Mouse (Mus musculus) liver, embryonic 14.5 days (tissue): Measurements from ENCODE around the gene Cdiptos. TPM values are rescaled to one million over a fixed set of nuclear protein-coding genes. Genes with fewer than 3 reads are reported as not detected.

ENCODE experiments used
- ATAC-seq: fragments of 200-750 bp; cut with Nextera tagmentation; 2 replicates; pipeline ENCODE4 v1.8.0; 2017; ENCODE audit warnings: moderate number of reproducible peaks, mild to moderate bottlenecking, moderate library complexity; ENCODE audit not compliant: insufficient read depth
- DNase-seq, 3 experiments: peaks; one replicate each; pipeline ENCODE4 v3.0.0-alpha.2; 2012 to 2013; ENCODE audit warnings: low read depth in 3 of 3, low spot score in 3 of 3
- H3K27ac ChIP-seq: fragments of 300-500 bp; sonication (generic); 2 replicates; pipeline ENCODE4 v1.5.1; 2014; ENCODE audit warnings: moderate library complexity, mild to moderate bottlenecking, control low read depth, inconsistent platforms
- H3K27me3 ChIP-seq: fragments of 300-500 bp; sonication (generic); 2 replicates; pipeline ENCODE4 v1.6.1; 2014; ENCODE audit warnings: mild to moderate bottlenecking, low read length, moderate library complexity; ENCODE audit not compliant: control insufficient read depth, insufficient read depth
- H3K36me3 ChIP-seq: fragments of 300-500 bp; sonication (generic); replicated peaks from 2 replicates; pipeline ENCODE4 v1.6.1; 2014; ENCODE audit warnings: low read depth; ENCODE audit not compliant: control insufficient read depth, insufficient read depth
- H3K4me1 ChIP-seq, 2 experiments: fragments of 200-500 bp in 1 of 2; fragments of 300-500 bp in 1 of 2; sonication (generic) in 1 of 2; replicated peaks; 2 replicates each; pipeline ENCODE4 v1.6.1; 2012 to 2014; ENCODE audit warnings: antibody characterized with exemption in 1 of 2, inconsistent platforms in 1 of 2, low read length in 1 of 2; ENCODE audit not compliant: control insufficient read depth in 2 of 2, insufficient read depth in 2 of 2
- H3K4me2 ChIP-seq: fragments of 300-500 bp; sonication (generic); 2 replicates; pipeline ENCODE4 v1.6.1; 2014; ENCODE audit warnings: low read depth, mild to moderate bottlenecking, control low read depth, moderate library complexity
- H3K4me3 ChIP-seq, 2 experiments: fragments of 200-500 bp in 1 of 2; fragments of 300-500 bp in 1 of 2; sonication (generic) in 1 of 2; 2 replicates each; pipeline ENCODE4 v1.5.1; 2012 to 2014; ENCODE audit warnings: low read depth in 2 of 2, low read length in 2 of 2, mild to moderate bottlenecking in 2 of 2, control low read depth in 1 of 2, inconsistent platforms in 1 of 2, moderate library complexity in 1 of 2; ENCODE audit not compliant: insufficient read depth in 1 of 2
- H3K9ac ChIP-seq: fragments of 300-500 bp; sonication (generic); replicated peaks from 2 replicates; pipeline ENCODE4 v1.6.1; 2014; ENCODE audit warnings: mild to moderate bottlenecking, control low read depth, moderate library complexity
- H3K9me3 ChIP-seq: fragments of 300-500 bp; sonication (generic); 2 replicates; pipeline ENCODE4 v1.6.1; 2016; ENCODE audit warnings: low read length, mixed read lengths; ENCODE audit not compliant: control insufficient read depth
- CTCF ChIP-seq: IDR thresholded peaks from 2 replicates; pipeline ENCODE4 v1.5.1; 2016; ENCODE audit warnings: antibody characterized with exemption, low read depth, control low read depth
- EP300 ChIP-seq: IDR thresholded peaks from 2 replicates; pipeline ENCODE4 v1.6.1; 2016; ENCODE audit warnings: antibody characterized with exemption, low read depth
- WGBS: fragments of 180-500 bp; shearing (Covaris S2); extraction: QIAGEN DNeasy Blood & Tissue Kit; methylation state at CpG from one replicate; pipeline ENCODE4 v1.1.7; 2014; ENCODE audit not compliant: insufficient replicate concordance; 5-methylcytosine and 5-hydroxymethylcytosine counted together
- polyA plus RNA-seq, 2 experiments: library from polyadenylated mRNA; depleted of rRNA in 1 of 2; stranded (reverse) in 1 of 2; unstranded in 1 of 2; fragments of >200 nt; fragmentation: Nextera tagmentation in 1 of 2; extraction: Ambion mirVana in 1 of 2; gene quantifications; 2 replicates each; pipeline versions ENCODE4 v1.2.1 to v1.2.3; 2012 to 2014

Cdiptos gene
- polyA plus RNA-seq, 2 experiments, result 0.18 to 0.20 TPM

GRCm38 (mm10) chr7:127016971-127017949 is 41.4 kb upstream of the Cdiptos start, which contains the start of gene Pagr1a:
Gene Pagr1a (minus strand): TSS chr7:127017352.
- whole genome bisulfite sequencing, result 5% methylated on average over 39 of the region's 39 CpGs
- H3K27me3 ChIP-seq, result no peaks in the 10 kb centered on the region
- H3K36me3 ChIP-seq, result peaks cover 7% of the 10 kb centered on the region
- H3K27ac ChIP-seq, result peak within 1 kb of the TSS; percentile 79
- peaks cover 9 to 24% of the 10 kb centered on the region in 2 experiments for H3K4me1 ChIP-seq
- peak within 1 kb of the TSS; percentile 80 to 93 for H3K4me3 ChIP-seq
- H3K9me3 ChIP-seq, result no peaks in the 10 kb centered on the region
- peak within 1 kb of the TSS; percentile 98 for H3K4me2 ChIP-seq
- ATAC-seq (peak; percentile 85), DNase-seq (peak; percentile 100)
- H3K9ac ChIP-seq, result peak within 1 kb of the TSS; percentile 83
- TF ChIP-seq EP300, result no peak
- TF ChIP-seq CTCF, result peak; percentile 94

- Histone ChIP-seq H3K4me2 (peak overlapping the region; percentile 98), H3K27me3 (no peaks in the 10 kb centered on the region), H3K4me1 (peaks cover 5 to 18% of the 10 kb centered on the region in 2 experiments; a peak in 3 of 4 replicates), H3K27ac (peak overlapping the region; percentile 79), H3K9ac (peak overlapping the region; percentile 83), H3K9me3 (no peaks in the 10 kb centered on the region), H3K4me3 (peak overlapping the region; percentile 80 to 93), H3K36me3 (peaks cover 5% of the 10 kb centered on the region)
- WGBS, result under 1% methylated on average over 22 of the region's 22 CpGs
- ATAC-seq (peak; percentile 67), DNase-seq (peak in 1 of 3 experiments; percentile 37)
- TF ChIP-seq CTCF, result no peak
- no peak for TF ChIP-seq EP300
Measured at GRCm38 (mm10) chr7:127016486-127016938, 40.6 kb upstream of the Cdiptos start.

- ATAC-seq (no peak), DNase-seq (no peak)
- Histone ChIP-seq H3K9me3 (no peaks in the 10 kb centered on the region), H3K27ac (peak within 1 kb of the TSS; percentile 79), H3K36me3 (peaks cover 5% of the 10 kb centered on the region), H3K4me2 (peak within 1 kb of the TSS; percentile 98), H3K4me1 (peaks cover 5 to 15% of the 10 kb centered on the region in 2 experiments; a peak in 3 of 4 replicates), H3K9ac (peak within 1 kb of the TSS; percentile 83), H3K27me3 (no peaks in the 10 kb centered on the region), H3K4me3 (peak within 1 kb of the TSS; percentile 80 to 93)
- TF ChIP-seq EP300, result no peak
- no peak for TF ChIP-seq CTCF
Measured at GRCm38 (mm10) chr7:127016481-127016485, 40.4 kb upstream of the Cdiptos start, which contains the start of gene Pagr1b. Gene Pagr1b (minus strand): TSS chr7:127016484.

- Histone ChIP-seq H3K4me3 (peak overlapping the region; percentile 80 to 93), H3K27me3 (no peaks in the 10 kb centered on the region), H3K9me3 (no peaks in the 10 kb centered on the region), H3K36me3 (peaks cover 5% of the 10 kb centered on the region), H3K9ac (peak overlapping the region; percentile 83), H3K4me1 (peaks cover 5 to 14% of the 10 kb centered on the region in 2 experiments; a peak in 3 of 4 replicates), H3K27ac (peak overlapping the region; percentile 79), H3K4me2 (peak overlapping the region; percentile 98)
- peak; percentile 47 for ATAC-seq
- TF ChIP-seq EP300 (no peak), CTCF (no peak)
- DNase-seq, result peak; percentile 56 to 65 (median 62)
- WGBS, result 3% methylated on average over 10 of the region's 10 CpGs
Measured at GRCm38 (mm10) chr7:127016081-127016480, 40.2 kb upstream of the Cdiptos start.

DNA sequence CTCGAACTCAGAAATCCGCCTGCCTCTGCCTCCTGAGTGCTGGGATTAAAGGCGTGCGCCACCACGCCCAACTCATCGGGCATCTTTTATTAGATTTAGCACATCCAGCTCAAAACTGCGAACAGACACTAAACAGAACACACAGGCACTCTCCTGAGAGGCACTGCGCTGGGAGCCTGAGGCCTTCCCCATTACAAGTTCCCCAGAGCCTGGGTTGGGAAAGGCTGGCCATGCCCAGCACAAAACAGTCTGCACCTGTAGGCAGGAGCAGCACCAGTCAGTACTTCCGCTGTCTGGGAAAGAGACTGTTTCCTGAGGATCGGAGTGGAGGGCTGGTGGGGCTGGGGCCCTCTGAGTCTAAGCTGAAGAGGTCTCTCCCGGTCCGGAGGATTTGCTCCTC is 39.1 kb upstream of the Cdiptos start:
- Histone ChIP-seq H3K27me3 (no peaks in the 10 kb centered on the region), H3K9me3 (no peaks in the 10 kb centered on the region), H3K9ac (no peak overlapping the region), H3K27ac (no peak overlapping the region), H3K4me1 (peaks cover 5 to 14% of the 10 kb centered on the region in 2 experiments; a peak in 3 of 4 replicates), H3K4me2 (peak overlapping the region; percentile 75), H3K4me3 (no peak overlapping the region), H3K36me3 (peaks cover 5% of the 10 kb centered on the region)
- ATAC-seq (no peak), DNase-seq (no peak)
- TF ChIP-seq EP300, result no peak
- no peak for TF ChIP-seq CTCF
- WGBS, result 86% methylated on average over 12 of the region's 12 CpGs
